Mouse (Mus musculus): ENCODE data around the gene Gabbr2. TPM values are rescaled to one million over a fixed set of nuclear protein-coding genes. Genes with fewer than 3 reads are reported as not detected.

The Gabbr2 gene
- polyA plus RNA-seq, 1 experiment from 2014 or later: 0.17 TPM

DNA sequence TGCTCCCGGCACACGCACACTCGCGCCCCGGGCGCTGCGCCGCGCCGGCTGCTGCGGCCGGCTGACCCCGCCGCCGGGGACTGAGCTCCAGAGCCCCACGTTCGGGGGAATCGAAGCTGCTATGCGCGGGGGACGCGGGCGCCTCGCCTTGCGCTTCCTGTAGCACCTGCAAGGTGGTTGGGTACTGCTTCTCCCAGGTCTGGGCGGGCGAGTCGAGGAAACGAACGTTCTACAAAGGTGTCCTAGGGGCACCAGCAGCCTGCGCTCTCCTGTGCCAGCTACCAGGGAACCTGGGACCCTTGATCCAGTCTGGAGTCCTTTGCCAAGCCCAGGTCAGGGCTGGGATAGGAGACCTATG, 265 bp upstream of the Gabbr2 start:
- Histone ChIP-seq H3K4me2 (ENCODE audit: low read depth, low read length) (peak overlapping the region; percentile 88), H3K27me3 (replicated peaks; ENCODE audit: control insufficient read depth, insufficient read depth, low read length) (peaks cover 52% of the 10 kb centered on the region), H3K4me3 (ENCODE audit: low read length) (peak overlapping the region; percentile 52), H3K36me3 (ENCODE audit: control insufficient read depth, insufficient read depth, low read length) (no peaks in the 10 kb centered on the region), H3K9ac (ENCODE audit: low read depth, low read length) (no peak overlapping the region), H3K9me3 (ENCODE audit: control insufficient read depth, low read length) (no peaks in the 10 kb centered on the region), H3K27ac (ENCODE audit: low read length) (no peak overlapping the region), H3K4me1 (ENCODE audit: control insufficient read depth, insufficient read depth, low read length) (peaks cover 12% of the 10 kb centered on the region)
- no peak for ATAC-seq
- under 1% methylated on average over 31 of the region's 31 CpGs for WGBS

DNA sequence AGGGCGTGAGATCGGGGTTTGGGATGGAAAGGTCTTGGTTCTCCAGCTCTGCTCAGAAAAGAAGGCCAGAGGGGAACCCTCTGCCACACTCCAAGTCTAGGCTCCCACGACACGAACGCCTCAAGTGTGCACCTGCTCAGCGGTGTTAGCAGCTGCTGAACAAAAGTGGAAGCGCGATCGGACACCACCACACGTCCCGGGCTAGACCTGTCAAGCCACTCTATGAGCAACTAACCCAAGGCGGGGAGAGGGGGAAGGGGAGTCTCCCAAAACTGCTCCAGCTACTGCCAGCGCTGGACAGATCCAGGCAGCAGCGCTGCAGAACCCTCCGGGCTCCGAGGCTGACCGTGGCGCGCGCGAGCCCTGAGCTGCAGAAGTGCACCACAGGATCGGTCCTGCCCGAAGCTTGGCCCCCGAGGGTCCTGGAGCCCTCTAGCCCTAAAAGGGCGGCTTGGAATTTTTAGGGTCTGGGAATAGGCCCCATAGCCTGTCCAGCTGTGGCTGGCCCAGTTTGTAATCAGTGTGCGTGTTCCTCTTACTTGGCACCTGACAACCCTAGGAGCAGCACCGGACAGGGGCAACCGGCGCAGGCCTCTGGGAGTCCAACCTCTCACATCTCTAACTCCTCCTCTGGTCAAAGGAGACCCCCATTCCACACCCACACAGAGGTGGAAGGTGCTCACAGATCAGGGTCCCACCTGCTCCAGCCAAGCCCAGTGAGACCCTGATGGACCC, 1.2 kb downstream of the Gabbr2 start:
- Histone ChIP-seq H3K4me1 (ENCODE audit: control insufficient read depth, insufficient read depth, low read length) (peaks cover 12% of the 10 kb centered on the region), H3K9me3 (ENCODE audit: control insufficient read depth, low read length) (no peaks in the 10 kb centered on the region), H3K4me3 (ENCODE audit: low read length) (peak overlapping the region; percentile 12; the same call in 1 of the 2 replicates), H3K27ac (ENCODE audit: low read length) (no peak overlapping the region), H3K27me3 (replicated peaks; ENCODE audit: control insufficient read depth, insufficient read depth, low read length) (peaks cover 52% of the 10 kb centered on the region), H3K9ac (ENCODE audit: low read depth, low read length) (no peak overlapping the region), H3K4me2 (ENCODE audit: low read depth, low read length) (no peak overlapping the region; the same call in 1 of the 2 replicates), H3K36me3 (ENCODE audit: control insufficient read depth, insufficient read depth, low read length) (no peaks in the 10 kb centered on the region)
- WGBS: 6% methylated on average over 29 of the region's 29 CpGs
- ATAC-seq: no peak; the same call in 1 of the 2 replicates

DNA sequence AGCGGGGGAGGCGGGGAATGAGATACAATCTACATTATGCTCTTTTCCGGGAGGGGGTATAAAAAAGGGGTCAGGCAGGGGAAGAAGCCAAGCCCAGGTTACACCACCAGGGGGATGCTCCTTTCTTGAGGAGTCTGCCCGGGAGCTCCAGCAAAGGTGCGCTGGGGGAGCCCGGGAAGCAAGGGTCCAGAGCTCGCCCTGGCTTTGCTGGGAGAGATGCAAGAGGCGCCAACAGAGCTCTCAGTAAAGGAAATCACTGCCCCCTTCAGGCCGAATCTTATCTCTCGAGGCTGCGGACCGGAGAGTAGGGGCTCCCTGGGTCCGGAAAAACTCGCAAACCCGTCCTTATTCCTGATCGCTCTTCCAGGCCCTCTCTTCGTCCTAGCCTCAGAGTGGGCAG, 1.8 kb downstream of the Gabbr2 start:
- Histone ChIP-seq H3K27me3 (replicated peaks; ENCODE audit: control insufficient read depth, insufficient read depth, low read length) (peaks cover 52% of the 10 kb centered on the region), H3K36me3 (ENCODE audit: control insufficient read depth, insufficient read depth, low read length) (no peaks in the 10 kb centered on the region), H3K4me2 (ENCODE audit: low read depth, low read length) (no peak overlapping the region), H3K9me3 (ENCODE audit: control insufficient read depth, low read length) (no peaks in the 10 kb centered on the region), H3K27ac (ENCODE audit: low read length) (no peak overlapping the region), H3K9ac (ENCODE audit: low read depth, low read length) (no peak overlapping the region), H3K4me3 (ENCODE audit: low read length) (peak overlapping the region; percentile 12; the same call in 1 of the 2 replicates), H3K4me1 (ENCODE audit: control insufficient read depth, insufficient read depth, low read length) (peaks cover 12% of the 10 kb centered on the region)
- WGBS: 1% methylated on average over 17 of the region's 17 CpGs
- ATAC-seq: 0 out of 2 replicates have a peak, but pooled peaks have one; percentile 39

DNA sequence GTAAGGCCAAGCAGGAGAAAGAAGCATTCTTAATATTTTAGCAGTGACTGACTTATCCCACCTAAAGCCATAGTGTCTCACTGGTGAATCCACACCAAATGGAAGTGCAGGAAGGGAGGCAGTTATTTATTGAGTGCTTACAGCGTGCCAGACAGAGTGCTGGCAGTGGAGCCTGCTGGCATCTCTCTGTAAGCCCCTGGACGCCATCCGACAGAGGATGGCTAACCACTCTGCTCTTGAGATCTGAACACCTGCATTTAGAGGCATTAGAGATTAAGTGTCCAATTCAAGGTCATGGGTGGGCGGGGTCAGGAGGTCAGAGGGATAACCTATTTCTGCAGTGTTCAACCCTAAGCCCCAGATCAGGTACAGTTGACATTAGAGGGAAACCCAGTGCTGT, 2.8 kb downstream of the Gabbr2 start:
- H3K27ac ChIP-seq (ENCODE audit: low read length): no peak overlapping the region
- no peaks in the 10 kb centered on the region for H3K36me3 ChIP-seq (ENCODE audit: control insufficient read depth, insufficient read depth, low read length)
- H3K9me3 ChIP-seq (ENCODE audit: control insufficient read depth, low read length): no peaks in the 10 kb centered on the region
- ATAC-seq: no peak
- H3K9ac ChIP-seq (ENCODE audit: low read depth, low read length): no peak overlapping the region
- WGBS: 74% methylated on average over 4 of the region's 4 CpGs
- H3K4me1 ChIP-seq (ENCODE audit: control insufficient read depth, insufficient read depth, low read length): peaks cover 12% of the 10 kb centered on the region
- H3K27me3 ChIP-seq (replicated peaks; ENCODE audit: control insufficient read depth, insufficient read depth, low read length): peaks cover 49% of the 10 kb centered on the region
- no peak overlapping the region for H3K4me2 ChIP-seq (ENCODE audit: low read depth, low read length)
- H3K4me3 ChIP-seq (ENCODE audit: low read length): no peak overlapping the region

DNA sequence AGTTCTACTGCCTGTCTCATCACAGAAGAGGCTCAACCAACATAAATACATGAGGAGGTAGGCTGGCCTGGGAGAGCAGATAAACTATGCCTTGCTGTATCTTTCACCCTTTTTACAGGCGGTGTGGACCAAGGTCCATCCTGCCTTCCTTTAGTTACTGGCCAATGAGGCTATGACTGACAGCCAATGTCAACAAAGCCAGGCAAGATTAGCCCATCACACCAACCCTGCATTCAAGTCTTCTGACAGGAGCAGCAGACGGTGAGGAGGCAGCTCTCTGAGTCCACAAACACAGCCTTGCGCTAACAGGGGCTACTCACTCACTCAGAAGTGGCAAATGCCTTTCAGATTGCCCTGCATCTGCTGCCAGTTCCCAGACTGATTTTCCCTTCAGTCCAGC, 3.4 kb downstream of the Gabbr2 start:
- Histone ChIP-seq H3K27me3 (replicated peaks; ENCODE audit: control insufficient read depth, insufficient read depth, low read length) (peaks cover 47% of the 10 kb centered on the region), H3K27ac (ENCODE audit: low read length) (no peak overlapping the region), H3K4me2 (ENCODE audit: low read depth, low read length) (no peak overlapping the region), H3K4me3 (ENCODE audit: low read length) (no peak overlapping the region), H3K36me3 (ENCODE audit: control insufficient read depth, insufficient read depth, low read length) (no peaks in the 10 kb centered on the region), H3K9ac (ENCODE audit: low read depth, low read length) (no peak overlapping the region), H3K9me3 (ENCODE audit: control insufficient read depth, low read length) (no peaks in the 10 kb centered on the region), H3K4me1 (ENCODE audit: control insufficient read depth, insufficient read depth, low read length) (peaks cover 12% of the 10 kb centered on the region)
- 43% methylated on average over 3 of the region's 3 CpGs for WGBS
- peak; percentile 61; the same call in 1 of the 2 replicates for ATAC-seq

DNA sequence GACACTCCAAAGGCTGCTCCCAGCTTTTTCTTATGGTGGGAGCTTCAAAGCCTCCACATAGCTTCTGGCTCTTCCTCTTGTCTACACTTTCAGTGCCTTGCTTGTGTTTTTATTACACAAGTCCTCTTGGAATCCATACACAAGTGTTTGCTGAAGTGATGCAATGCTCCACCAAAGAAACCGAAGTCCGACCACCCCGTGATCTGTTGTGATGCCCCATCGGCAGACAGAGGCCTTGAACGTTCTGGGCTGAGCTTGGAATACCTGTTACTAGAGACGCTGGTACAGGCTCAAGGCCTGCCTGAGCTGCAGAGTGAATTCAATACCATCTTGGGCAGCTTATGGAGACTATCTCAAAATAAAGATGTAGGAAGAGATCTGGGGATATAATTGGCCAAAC, 3.9 kb downstream of the Gabbr2 start:
- Histone ChIP-seq H3K27me3 (replicated peaks; ENCODE audit: control insufficient read depth, insufficient read depth, low read length) (peaks cover 45% of the 10 kb centered on the region), H3K4me1 (ENCODE audit: control insufficient read depth, insufficient read depth, low read length) (peaks cover 12% of the 10 kb centered on the region), H3K9me3 (ENCODE audit: control insufficient read depth, low read length) (no peaks in the 10 kb centered on the region), H3K36me3 (ENCODE audit: control insufficient read depth, insufficient read depth, low read length) (no peaks in the 10 kb centered on the region), H3K4me3 (ENCODE audit: low read length) (no peak overlapping the region), H3K9ac (ENCODE audit: low read depth, low read length) (no peak overlapping the region), H3K27ac (ENCODE audit: low read length) (no peak overlapping the region), H3K4me2 (ENCODE audit: low read depth, low read length) (no peak overlapping the region)
- WGBS: 88% methylated on average over 6 of the region's 6 CpGs
- no peak for ATAC-seq

DNA sequence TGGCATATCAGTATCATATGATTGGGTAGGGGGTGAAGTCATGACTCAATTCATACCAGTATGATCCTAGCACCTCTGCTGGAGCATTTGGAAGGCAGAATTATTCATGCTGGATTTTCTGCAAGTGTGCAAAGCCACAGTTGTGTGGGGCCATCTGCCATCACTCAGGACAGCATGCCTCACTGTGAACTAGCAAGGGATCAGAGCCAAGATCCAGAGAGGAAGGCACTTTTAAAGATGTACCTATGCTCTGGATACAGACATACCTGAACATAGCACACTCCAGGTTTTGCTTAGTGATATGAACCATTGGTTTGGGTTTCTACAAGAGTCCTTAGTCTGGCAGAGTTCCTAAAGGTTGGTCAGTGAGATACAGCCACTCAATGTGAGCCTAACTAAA, 5.6 kb downstream of the Gabbr2 start:
- H3K36me3 ChIP-seq (ENCODE audit: control insufficient read depth, insufficient read depth, low read length): no peaks in the 10 kb centered on the region
- ATAC-seq: no peak
- no peak overlapping the region for H3K4me2 ChIP-seq (ENCODE audit: low read depth, low read length)
- no peaks in the 10 kb centered on the region for H3K9me3 ChIP-seq (ENCODE audit: control insufficient read depth, low read length)
- H3K27me3 ChIP-seq (replicated peaks; ENCODE audit: control insufficient read depth, insufficient read depth, low read length): peaks cover 27% of the 10 kb centered on the region
- no peak overlapping the region for H3K27ac ChIP-seq (ENCODE audit: low read length)
- no peak overlapping the region for H3K4me3 ChIP-seq (ENCODE audit: low read length)
- H3K9ac ChIP-seq (ENCODE audit: low read depth, low read length): no peak overlapping the region
- H3K4me1 ChIP-seq (ENCODE audit: control insufficient read depth, insufficient read depth, low read length): peaks cover 3% of the 10 kb centered on the region

DNA sequence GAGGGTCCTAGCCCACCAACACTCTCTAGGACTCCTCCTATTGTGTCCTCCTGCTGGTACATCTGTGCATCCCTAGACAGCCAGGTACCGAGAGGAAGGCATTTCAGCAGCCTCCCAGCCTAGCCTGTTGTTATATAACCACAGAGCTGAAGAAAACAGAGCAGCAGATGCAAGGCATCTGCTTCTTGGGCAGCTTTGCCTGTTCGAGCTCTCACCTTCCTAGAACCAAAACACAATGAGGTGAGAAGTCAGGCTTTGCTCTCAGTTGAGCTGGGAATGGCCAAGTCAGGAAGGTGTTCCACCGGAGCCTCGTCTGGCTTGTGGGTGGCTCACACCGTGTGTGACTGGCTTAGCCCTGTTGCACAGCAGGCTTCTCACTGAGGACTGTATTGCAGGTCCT, 8.8 kb downstream of the Gabbr2 start:
- no peak for ATAC-seq
- Histone ChIP-seq H3K4me1 (ENCODE audit: control insufficient read depth, insufficient read depth, low read length) (no peaks in the 10 kb centered on the region), H3K27me3 (replicated peaks; ENCODE audit: control insufficient read depth, insufficient read depth, low read length) (peaks cover 4% of the 10 kb centered on the region; the same call in 1 of the 2 replicates), H3K36me3 (ENCODE audit: control insufficient read depth, insufficient read depth, low read length) (no peaks in the 10 kb centered on the region), H3K4me2 (ENCODE audit: low read depth, low read length) (no peak overlapping the region), H3K4me3 (ENCODE audit: low read length) (no peak overlapping the region), H3K27ac (ENCODE audit: low read length) (no peak overlapping the region), H3K9ac (ENCODE audit: low read depth, low read length) (no peak overlapping the region), H3K9me3 (ENCODE audit: control insufficient read depth, low read length) (no peaks in the 10 kb centered on the region)
- 67% methylated on average over 5 of the region's 5 CpGs for whole genome bisulfite sequencing

DNA sequence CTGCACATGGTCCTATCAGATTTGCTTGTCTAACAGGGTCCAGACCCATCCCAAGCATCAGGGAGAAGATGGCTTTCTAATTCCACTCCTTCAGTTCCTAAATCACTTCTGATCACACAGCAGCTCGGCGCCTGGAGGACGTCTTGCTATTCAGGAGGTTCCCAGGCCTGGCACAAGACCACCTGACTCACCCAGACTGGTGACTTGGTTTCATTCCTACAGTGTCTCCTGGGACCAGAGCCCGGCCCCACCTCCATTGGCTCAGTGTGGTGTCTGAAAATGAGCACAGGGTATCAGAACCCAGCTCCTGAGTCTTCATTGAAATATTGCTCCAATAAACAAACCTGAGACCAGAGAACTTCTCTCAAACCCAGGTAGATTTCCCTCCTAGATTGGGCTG, 9.6 kb downstream of the Gabbr2 start:
- H3K27me3 ChIP-seq (replicated peaks; ENCODE audit: control insufficient read depth, insufficient read depth, low read length): peaks cover 4% of the 10 kb centered on the region; the same call in 1 of the 2 replicates
- no peaks in the 10 kb centered on the region for H3K36me3 ChIP-seq (ENCODE audit: control insufficient read depth, insufficient read depth, low read length)
- no peak overlapping the region for H3K4me3 ChIP-seq (ENCODE audit: low read length)
- H3K9ac ChIP-seq (ENCODE audit: low read depth, low read length): no peak overlapping the region
- WGBS: 82% methylated on average over 4 of the region's 4 CpGs
- ATAC-seq: no peak
- H3K27ac ChIP-seq (ENCODE audit: low read length): no peak overlapping the region
- H3K9me3 ChIP-seq (ENCODE audit: control insufficient read depth, low read length): no peaks in the 10 kb centered on the region
- no peak overlapping the region for H3K4me2 ChIP-seq (ENCODE audit: low read depth, low read length)
- H3K4me1 ChIP-seq (ENCODE audit: control insufficient read depth, insufficient read depth, low read length): no peaks in the 10 kb centered on the region

DNA sequence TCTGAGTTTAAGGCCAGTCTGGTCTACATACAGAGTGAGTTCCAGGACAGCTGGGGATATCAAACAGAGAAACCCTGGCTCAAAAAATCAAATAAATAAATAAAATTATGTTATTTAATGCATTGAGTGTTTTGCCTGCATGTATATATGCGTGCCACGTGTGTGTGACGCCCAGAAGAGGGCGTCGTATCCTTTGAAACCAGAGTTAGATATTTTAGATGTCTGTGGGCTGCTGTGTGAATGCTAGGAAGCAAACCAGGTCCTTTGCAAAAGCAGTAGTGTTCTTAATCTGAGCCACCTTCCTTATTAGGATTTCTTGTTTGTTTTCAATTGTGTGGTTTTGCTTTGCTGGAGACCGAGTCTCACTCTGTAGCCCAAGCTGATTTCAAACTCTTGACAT, 13.3 kb downstream of the Gabbr2 start:
- H3K27ac ChIP-seq (ENCODE audit: low read length): no peak overlapping the region
- no peak overlapping the region for H3K9ac ChIP-seq (ENCODE audit: low read depth, low read length)
- no peaks in the 10 kb centered on the region for H3K36me3 ChIP-seq (ENCODE audit: control insufficient read depth, insufficient read depth, low read length)
- H3K9me3 ChIP-seq (ENCODE audit: control insufficient read depth, low read length): no peaks in the 10 kb centered on the region
- peaks cover under 1% of the 10 kb centered on the region; the same call in 1 of the 2 replicates for H3K27me3 ChIP-seq (replicated peaks; ENCODE audit: control insufficient read depth, insufficient read depth, low read length)
- no peaks in the 10 kb centered on the region for H3K4me1 ChIP-seq (ENCODE audit: control insufficient read depth, insufficient read depth, low read length)
- no peak overlapping the region for H3K4me2 ChIP-seq (ENCODE audit: low read depth, low read length)
- no peak for ATAC-seq
- 82% methylated on average over 6 of the region's 6 CpGs for WGBS
- H3K4me3 ChIP-seq (ENCODE audit: low read length): no peak overlapping the region
